Mouse (Mus musculus): ENCODE measurements at regions not wholly inside any gene's neighbourhood (a gene's known extent, or its start where the extent isn't known, plus 50 kb on each side); places are given as distances from the start of the nearest gene placed in this dataset.
A peak's percentile ranks its signal among the peaks of the same experiment; 100 is the strongest.
"Not testable (repeated sequence)": the region's sequence is repeated elsewhere in the genome, so short reads cannot be mapped to it uniquely, and the experiment has no call there.

GRCm38 (mm10) chr3:117265790-117266189, 94.9 kb downstream of the Plppr4 start:
- peak; percentile 39 to 57 for DNase-seq (ENCODE audit: low spot score in 2 of 2)

- no peak for DNase-seq (ENCODE audit: low spot score in 2 of 2)
Measured at GRCm38 (mm10) chr3:117247833-117248232, 112.8 kb downstream of the Plppr4 start.

- DNase-seq (ENCODE audit: low spot score in 2 of 2), result peak in 1 of 2 experiments; percentile 33
Measured at GRCm38 (mm10) chr3:117241810-117242209, 118.9 kb downstream of the Plppr4 start.

- DNase-seq (ENCODE audit: low spot score in 2 of 2), result no peak
Measured at GRCm38 (mm10) chr3:117226616-117227015, 134.1 kb downstream of the Plppr4 start.

- no peak for DNase-seq (ENCODE audit: low spot score in 2 of 2)
Measured at GRCm38 (mm10) chr3:117225041-117225440, 135.6 kb downstream of the Plppr4 start.

- peak; percentile 22 to 47 for DNase-seq (ENCODE audit: low spot score in 2 of 2)
Measured at GRCm38 (mm10) chr3:117217952-117218351, 142.7 kb downstream of the Plppr4 start.

- no peak for DNase-seq (ENCODE audit: low spot score in 2 of 2)
Measured at GRCm38 (mm10) chr3:117191903-117192302, 168.8 kb downstream of the Plppr4 start.

- DNase-seq (ENCODE audit: low spot score in 2 of 2), result no peak
Measured at GRCm38 (mm10) chr3:117188782-117189500, 171.7 kb downstream of the Plppr4 start.

- no peak for DNase-seq (ENCODE audit: low spot score in 2 of 2)
Measured at GRCm38 (mm10) chr3:117183654-117184184, 177.0 kb downstream of the Plppr4 start.

GRCm38 (mm10) chr3:117169740-117170139, 190.9 kb downstream of the Plppr4 start:
- peak; percentile 15 to 25 for DNase-seq (ENCODE audit: low spot score in 2 of 2)

GRCm38 (mm10) chr3:117163046-117163445, 194.3 kb upstream of the Palmd start:
- no peak for DNase-seq (ENCODE audit: low spot score in 2 of 2)

GRCm38 (mm10) chr3:117160689-117161088, 191.9 kb upstream of the Palmd start:
- DNase-seq (ENCODE audit: low spot score in 2 of 2), result not testable (repeated sequence)

GRCm38 (mm10) chr3:117155274-117155673, 186.5 kb upstream of the Palmd start:
- DNase-seq (ENCODE audit: low spot score in 2 of 2), result no peak

- DNase-seq (ENCODE audit: low spot score in 2 of 2), result peak in 1 of 2 experiments; percentile 7
Measured at GRCm38 (mm10) chr3:117153011-117153473, 184.3 kb upstream of the Palmd start.

GRCm38 (mm10) chr3:117152414-117152813, 183.6 kb upstream of the Palmd start:
- DNase-seq (ENCODE audit: low spot score in 2 of 2), result no peak

- DNase-seq (ENCODE audit: low spot score in 2 of 2), result no peak
Measured at GRCm38 (mm10) chr3:117147414-117147813, 178.6 kb upstream of the Palmd start.

GRCm38 (mm10) chr3:117139835-117140234, 171.0 kb upstream of the Palmd start:
- no peak for DNase-seq (ENCODE audit: low spot score in 2 of 2)

GRCm38 (mm10) chr3:117138720-117139119, 169.9 kb upstream of the Palmd start:
- DNase-seq (ENCODE audit: low spot score in 2 of 2), result no peak

GRCm38 (mm10) chr3:117132897-117133296, 164.1 kb upstream of the Palmd start:
- DNase-seq (ENCODE audit: low spot score in 2 of 2), result peak; percentile 36 to 40

GRCm38 (mm10) chr3:117122211-117122610, 153.4 kb upstream of the Palmd start:
- peak; percentile 16 to 18 for DNase-seq (ENCODE audit: low spot score in 2 of 2)

GRCm38 (mm10) chr3:117120086-117121055, 151.6 kb upstream of the Palmd start:
- peak; percentile 70 to 77 for DNase-seq (ENCODE audit: low spot score in 2 of 2)

GRCm38 (mm10) chr3:117119576-117119975, 150.8 kb upstream of the Palmd start:
- DNase-seq (ENCODE audit: low spot score in 2 of 2), result no peak
